Mouse (Mus musculus): ENCODE results near the gene 1700001K19Rik.

- TF ChIP-seq CTCF (IDR thresholded peaks at IDR 0.05; ENCODE audit: extremely low read depth, insufficient read depth, insufficient read length, insufficient replicate concordance) (no peak), POLR2A (IDR thresholded peaks at IDR 0.05; ENCODE audit: low read depth, low read length) (peak; percentile 98)
These were observed 14.0 kb upstream of the 1700001K19Rik start for GRCm38 (mm10) chr12:110696173-110696974.
